Mouse (Mus musculus) lung, adult 2 months (tissue): ENCODE data around the gene Gm4881.

Source experiments
- CTCF ChIP-seq: fragments of 200-500 bp; IDR thresholded peaks from 2 replicates; pipeline ENCODE4 v1.5.1; 2011; ENCODE audit warnings: mild to moderate bottlenecking, low read length, control low read depth; ENCODE audit not compliant: insufficient read depth
- POLR2A ChIP-seq: fragments of 200-500 bp; IDR thresholded peaks from 2 replicates; pipeline ENCODE4 v1.6.1; 2011; ENCODE audit warnings: low read depth, mild to moderate bottlenecking, control low read depth, low read length, borderline replicate concordance; ENCODE audit errors: extremely low read depth

- TF ChIP-seq CTCF = peak; percentile 53
- peak; percentile 94 for TF ChIP-seq POLR2A
These were observed 60.2 kb downstream of the Gm4881 start, which contains the start of gene Rps19 for GRCm38 (mm10) chr7:24883896-24884692.
